In the genomic region with DNA sequence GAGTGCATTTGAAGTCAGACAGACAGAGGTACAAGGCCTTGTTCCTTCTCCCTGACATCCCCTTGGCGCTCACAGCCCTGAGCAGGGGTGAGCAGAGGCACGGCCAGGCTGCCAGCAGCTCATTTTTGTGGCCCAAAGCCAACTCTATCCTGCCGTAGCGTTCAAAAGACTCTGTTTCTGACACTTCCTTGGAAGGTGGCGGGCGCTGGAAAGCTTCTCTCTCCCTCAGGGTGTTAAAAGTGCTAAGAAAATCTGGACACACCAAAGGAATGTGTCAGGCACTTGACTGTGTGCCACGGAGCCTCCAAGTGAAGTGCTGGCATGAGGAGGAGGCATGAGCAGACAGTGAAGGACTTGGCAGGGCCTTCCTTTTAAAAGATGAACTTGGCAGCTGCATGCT, we compare ENCODE assay signal across 10 mouse cellular contexts. TPM values are rescaled to one million over a fixed set of nuclear protein-coding genes. Genes with fewer than 3 reads are reported as not detected.
DNase-seq lines count a peak whose midpoint lies in the region; ATAC-seq and TF ChIP-seq lines count a peak whose summit lies in the region.
"Had no signal": no experiment of that assay in that cellular context is flagged by ENCODE, and none has a peak within 500 bp of the region (broad histone marks: within the 10 kb centered on the region; RNA-seq: fewer than 3 reads in every experiment).

No protein-coding gene starts in this region.

- no peak overlapping the region for H3K4me2 ChIP-seq in forebrain, embryonic 12.5 days
- no peak overlapping the region for H3K4me2 ChIP-seq in forebrain, embryonic 11.5 days (ENCODE audit: low read depth, low read length, severe bottlenecking)
- no peak overlapping the region for H3K4me2 ChIP-seq in midbrain, embryonic 13.5 days (replicated peaks)

- 0 out of 2 replicates have a peak overlapping the region, but pooled peaks have one; percentile 42 for H3K27ac ChIP-seq in forebrain, embryonic 12.5 days
- no peak overlapping the region for H3K27ac ChIP-seq in forebrain, embryonic 11.5 days (ENCODE audit: low read depth, low read length)
- no peak overlapping the region; the same call in 1 of the 2 replicates for H3K27ac ChIP-seq in midbrain, embryonic 13.5 days

- no peak for ATAC-seq in forebrain, embryonic 12.5 days (ENCODE audit: low FRiP score)
- ATAC-seq in forebrain, embryonic 11.5 days (replicated peaks; ENCODE audit: low FRiP score), result no peak
- no peak for ATAC-seq in midbrain, embryonic 13.5 days

- TF ChIP-seq CTCF in E14TG2a.4 (conservative IDR thresholded peaks at IDR 0.05; ENCODE audit: low read length), result no peak

- no peaks in the 10 kb centered on the region for H3K27me3 ChIP-seq in forebrain, embryonic 12.5 days
- no peaks in the 10 kb centered on the region for H3K27me3 ChIP-seq in forebrain, embryonic 11.5 days (ENCODE audit: control insufficient read depth, insufficient read depth, low read length)
- no peaks in the 10 kb centered on the region for H3K27me3 ChIP-seq in E14TG2a.4 (ENCODE audit: insufficient read depth, low read length)
- no peaks in the 10 kb centered on the region for H3K27me3 ChIP-seq in midbrain, embryonic 13.5 days

- peaks cover 35% of the 10 kb centered on the region for H3K36me3 ChIP-seq in forebrain, embryonic 12.5 days (replicated peaks)
- peaks cover 2% of the 10 kb centered on the region; the same call in 1 of the 2 replicates for H3K36me3 ChIP-seq in forebrain, embryonic 11.5 days (ENCODE audit: control insufficient read depth, insufficient read depth, low read length)
- H3K36me3 ChIP-seq in E14TG2a.4 (ENCODE audit: insufficient read depth, low read length), result peaks cover 71% of the 10 kb centered on the region
- peaks cover 65% of the 10 kb centered on the region for H3K36me3 ChIP-seq in midbrain, embryonic 13.5 days

- H3K9ac ChIP-seq in forebrain, embryonic 12.5 days, result no peak overlapping the region
- H3K9ac ChIP-seq in forebrain, embryonic 11.5 days (ENCODE audit: low read length), result no peak overlapping the region
- no peak overlapping the region for H3K9ac ChIP-seq in midbrain, embryonic 13.5 days (replicated peaks)

- H3K4me1 ChIP-seq in forebrain, embryonic 12.5 days, result peaks cover 15% of the 10 kb centered on the region
- peaks cover 7% of the 10 kb centered on the region; the same call in 1 of the 2 replicates for H3K4me1 ChIP-seq in forebrain, embryonic 11.5 days (replicated peaks; ENCODE audit: control insufficient read depth, insufficient read depth, low read length)
- H3K4me1 ChIP-seq in E14TG2a.4 (replicated peaks; ENCODE audit: low read depth, low read length), result peaks cover 65% of the 10 kb centered on the region
- H3K4me1 ChIP-seq in midbrain, embryonic 13.5 days (replicated peaks), result peaks cover 17% of the 10 kb centered on the region

- DNase-seq in forebrain, embryonic 11.5 days (ENCODE audit: low spot score), result no peak
- DNase-seq in frontal cortex, adult 2 months (ENCODE audit: extremely low spot score in 1 of 2, low spot score in 1 of 2), result peak; percentile 78 to 84
- DNase-seq in lung, adult 18-20 months, result peak; percentile 46 to 50
- DNase-seq in testis, postnatal 10 days (ENCODE audit: low spot score), result peak; percentile 61
- no peak for DNase-seq in layer of hippocampus, postnatal 10 days (ENCODE audit: low spot score in 2 of 2)

- H3K4me3 ChIP-seq in forebrain, embryonic 12.5 days (replicated peaks), result no peak overlapping the region
- no peak overlapping the region for H3K4me3 ChIP-seq in forebrain, embryonic 11.5 days (ENCODE audit: low read depth, low read length)
- peak overlapping the region; percentile 43 for H3K4me3 ChIP-seq in E14TG2a.4 (replicated peaks; ENCODE audit: low read length)
- no peak overlapping the region for H3K4me3 ChIP-seq in midbrain, embryonic 13.5 days (replicated peaks)

- H3K9me3 ChIP-seq in forebrain, embryonic 12.5 days, result no peaks in the 10 kb centered on the region
- no peaks in the 10 kb centered on the region for H3K9me3 ChIP-seq in forebrain, embryonic 11.5 days (ENCODE audit: control insufficient read depth, low read length)
- H3K9me3 ChIP-seq in E14TG2a.4 (ENCODE audit: low read length), result no peaks in the 10 kb centered on the region
- no peaks in the 10 kb centered on the region for H3K9me3 ChIP-seq in midbrain, embryonic 13.5 days

- WGBS in forebrain, embryonic 12.5 days, result 80% methylated on average over 7 of the region's 7 CpGs
- 85% methylated on average over 7 of the region's 7 CpGs for WGBS in forebrain, embryonic 11.5 days
- 81% methylated on average over 7 of the region's 7 CpGs for WGBS in midbrain, embryonic 13.5 days

RNA-seq across cellular contexts. Expression of a gene that starts 9.7 kb away (rescaled TPM):
- polyA plus RNA-seq in forebrain, embryonic 12.5 days (2016; fragmentation: Nextera tagmentation; extraction: Ambion mirVana), result 0.18 and 0.59 TPM in 2 replicates
- 0.21 and 0.31 TPM in 2 replicates for polyA plus RNA-seq in forebrain, embryonic 11.5 days (2014; fragmentation: Nextera tagmentation; extraction: Ambion mirVana)
- polyA plus RNA-seq in frontal cortex, adult 2 months (2012; rRNA removed), result 3.4 TPM in 2 replicates
- 1 to 10 TPM in 1 of 2 experiments, under 1 TPM in 1; 0.41 to 1.1 TPM for total RNA-seq in layer of hippocampus, postnatal 10 days (2021)
- polyA plus RNA-seq in midbrain, embryonic 13.5 days (2015; fragmentation: Nextera tagmentation; extraction: Ambion mirVana), result 0.55 and 1.3 TPM in 2 replicates
- total RNA-seq: common myeloid progenitor, adult 5-6 weeks; neutrophil, adult 5-6 weeks had no signal

RNA-seq across cellular contexts. Expression of a gene that starts 12.8 kb away (rescaled TPM):
- 10.3 and 15.7 TPM in 2 replicates for polyA plus RNA-seq in forebrain, embryonic 12.5 days (2016; fragmentation: Nextera tagmentation; extraction: Ambion mirVana)
- 16.8 and 17.8 TPM in 2 replicates for polyA plus RNA-seq in forebrain, embryonic 11.5 days (2014; fragmentation: Nextera tagmentation; extraction: Ambion mirVana)
- polyA plus RNA-seq in frontal cortex, adult 2 months (2012; rRNA removed), result 11.6 and 14.1 TPM in 2 replicates
- total RNA-seq in layer of hippocampus, postnatal 10 days (2021), result 10 to 100 TPM in 1 of 2 experiments, 1 to 10 TPM in 1; 10.0 to 10.3 TPM
- 8.1 and 9.9 TPM in 2 replicates for polyA plus RNA-seq in midbrain, embryonic 13.5 days (2015; fragmentation: Nextera tagmentation; extraction: Ambion mirVana)

RNA-seq across cellular contexts. Expression of a gene that starts 13.0 kb away (rescaled TPM):
- 36.2 and 37.8 TPM in 2 replicates for polyA plus RNA-seq in forebrain, embryonic 12.5 days (2016; fragmentation: Nextera tagmentation; extraction: Ambion mirVana)
- polyA plus RNA-seq in forebrain, embryonic 11.5 days (2014; fragmentation: Nextera tagmentation; extraction: Ambion mirVana), result 37.3 and 37.8 TPM in 2 replicates
- polyA plus RNA-seq in frontal cortex, adult 2 months (2012; rRNA removed), result 13.9 and 15.0 TPM in 2 replicates
- 10 to 100 TPM; 32.0 to 39.1 TPM for total RNA-seq in layer of hippocampus, postnatal 10 days (2021)
- 30.2 and 34.4 TPM in 2 replicates for polyA plus RNA-seq in midbrain, embryonic 13.5 days (2015; fragmentation: Nextera tagmentation; extraction: Ambion mirVana)

RNA-seq across cellular contexts. Expression of a gene that starts 27.5 kb away (rescaled TPM):
- not detected in 2 replicates for polyA plus RNA-seq in forebrain, embryonic 12.5 days (2016; fragmentation: Nextera tagmentation; extraction: Ambion mirVana)
- not detected in 2 replicates for polyA plus RNA-seq in forebrain, embryonic 11.5 days (2014; fragmentation: Nextera tagmentation; extraction: Ambion mirVana)
- 1.1 and 1.2 TPM in 2 replicates for polyA plus RNA-seq in frontal cortex, adult 2 months (2012; rRNA removed)
- not detected for total RNA-seq in layer of hippocampus, postnatal 10 days (2021)
- 0.34 and 0.36 TPM in 2 replicates for polyA plus RNA-seq in midbrain, embryonic 13.5 days (2015; fragmentation: Nextera tagmentation; extraction: Ambion mirVana)
- total RNA-seq: neutrophil, adult 5-6 weeks had no signal

RNA-seq across cellular contexts. Expression of a gene that starts 48.8 kb away (rescaled TPM):
- polyA plus RNA-seq in forebrain, embryonic 12.5 days (2016; fragmentation: Nextera tagmentation; extraction: Ambion mirVana), result 1,255 and 1,318 TPM in 2 replicates
- polyA plus RNA-seq in forebrain, embryonic 11.5 days (2014; fragmentation: Nextera tagmentation; extraction: Ambion mirVana), result 1,312 and 1,467 TPM in 2 replicates
- 326 and 332 TPM in 2 replicates for polyA plus RNA-seq in frontal cortex, adult 2 months (2012; rRNA removed)
- 100 to 1,000 TPM; 798 to 928 TPM for total RNA-seq in layer of hippocampus, postnatal 10 days (2021)
- 723 and 839 TPM in 2 replicates for polyA plus RNA-seq in midbrain, embryonic 13.5 days (2015; fragmentation: Nextera tagmentation; extraction: Ambion mirVana)

Comparison
In these comparisons a context has a peak if more than half of its experiments do, and no peak if none do; other contexts are left out.
1. DNase-seq: peak in frontal cortex, adult 2 months (2 of 2), lung, adult 18-20 months (2 of 2) and testis, postnatal 10 days (single experiment); none in forebrain, embryonic 11.5 days (single experiment) and layer of hippocampus, postnatal 10 days (0 of 2).